Mouse (Mus musculus): ENCODE data around the gene Snx9. TPM values are rescaled to one million over a fixed set of nuclear protein-coding genes. Genes with fewer than 3 reads are reported as not detected.

The Snx9 gene
- polyA plus RNA-seq, 1 experiment from 2014 or later, result 11.9 TPM

- no peak overlapping the region for H3K9ac ChIP-seq
- 0 out of 2 replicates have a peak, but pooled peaks cover 3% of the 10 kb centered on the region for H3K4me1 ChIP-seq (replicated peaks)
- no peak overlapping the region for H3K27ac ChIP-seq (replicated peaks)
- ATAC-seq (ENCODE audit: insufficient read depth), result no peak
- no peaks in the 10 kb centered on the region for H3K27me3 ChIP-seq
- no peaks in the 10 kb centered on the region for H3K9me3 ChIP-seq (replicated peaks)
- H3K36me3 ChIP-seq (replicated peaks), result no peaks in the 10 kb centered on the region
- no peak overlapping the region for H3K4me3 ChIP-seq (replicated peaks)
- H3K4me2 ChIP-seq, result no peak overlapping the region
- WGBS (ENCODE audit: insufficient replicate concordance), result 33% methylated on average over 8 of the region's 8 CpGs
Measured at GRCm38 (mm10) chr17:5813863-5814640, 27.1 kb upstream of the Snx9 start.

GRCm38 (mm10) chr17:5814641-5814920 lies 26.5 kb upstream of the Snx9 start:
- H3K36me3 ChIP-seq (replicated peaks), result no peaks in the 10 kb centered on the region
- no peaks in the 10 kb centered on the region for H3K9me3 ChIP-seq (replicated peaks)
- H3K27me3 ChIP-seq, result no peaks in the 10 kb centered on the region
- WGBS (ENCODE audit: insufficient replicate concordance), result 9% methylated on average over 1 of the region's 1 CpGs
- no peak overlapping the region for H3K27ac ChIP-seq (replicated peaks)
- H3K4me2 ChIP-seq, result no peak overlapping the region
- no peak overlapping the region for H3K9ac ChIP-seq
- no peak for ATAC-seq (ENCODE audit: insufficient read depth)
- 0 out of 2 replicates have a peak, but pooled peaks cover 3% of the 10 kb centered on the region for H3K4me1 ChIP-seq (replicated peaks)
- no peak overlapping the region for H3K4me3 ChIP-seq (replicated peaks)

- no peaks in the 10 kb centered on the region for H3K36me3 ChIP-seq (replicated peaks)
- H3K27me3 ChIP-seq, result no peaks in the 10 kb centered on the region
- no peak overlapping the region for H3K4me3 ChIP-seq (replicated peaks)
- 0 out of 2 replicates have a peak, but pooled peaks cover 3% of the 10 kb centered on the region for H3K4me1 ChIP-seq (replicated peaks)
- WGBS (ENCODE audit: insufficient replicate concordance), result 65% methylated on average over 2 of the region's 2 CpGs
- H3K4me2 ChIP-seq, result no peak overlapping the region
- no peak overlapping the region for H3K9ac ChIP-seq
- no peak for ATAC-seq (ENCODE audit: insufficient read depth)
- H3K9me3 ChIP-seq (replicated peaks), result no peaks in the 10 kb centered on the region
- H3K27ac ChIP-seq (replicated peaks), result no peak overlapping the region
Measured at GRCm38 (mm10) chr17:5817871-5818270, 23.3 kb upstream of the Snx9 start.

GRCm38 (mm10) chr17:5819105-5819504 lies 22.0 kb upstream of the Snx9 start:
- no peak overlapping the region for H3K27ac ChIP-seq (replicated peaks)
- no peaks in the 10 kb centered on the region for H3K9me3 ChIP-seq (replicated peaks)
- no peak overlapping the region for H3K4me2 ChIP-seq
- no peaks in the 10 kb centered on the region; the same call in 1 of the 2 replicates for H3K4me1 ChIP-seq (replicated peaks)
- no peaks in the 10 kb centered on the region for H3K27me3 ChIP-seq
- ATAC-seq (ENCODE audit: insufficient read depth), result no peak
- no peak overlapping the region for H3K9ac ChIP-seq
- H3K4me3 ChIP-seq (replicated peaks), result no peak overlapping the region
- WGBS (ENCODE audit: insufficient replicate concordance), result 56% methylated on average over 6 of the region's 6 CpGs
- no peaks in the 10 kb centered on the region for H3K36me3 ChIP-seq (replicated peaks)

- WGBS (ENCODE audit: insufficient replicate concordance), result 61% methylated on average over 9 of the region's 9 CpGs
Measured at GRCm38 (mm10) chr17:5819799-5820201, 21.3 kb upstream of the Snx9 start.

GRCm38 (mm10) chr17:5822541-5822940 lies 18.6 kb upstream of the Snx9 start:
- Histone ChIP-seq H3K4me3 (replicated peaks) (no peak overlapping the region), H3K4me1 (replicated peaks) (no peaks in the 10 kb centered on the region; the same call in 1 of the 2 replicates), H3K9ac (no peak overlapping the region), H3K4me2 (no peak overlapping the region), H3K27ac (replicated peaks) (no peak overlapping the region), H3K9me3 (replicated peaks) (no peaks in the 10 kb centered on the region), H3K36me3 (replicated peaks) (no peaks in the 10 kb centered on the region), H3K27me3 (no peaks in the 10 kb centered on the region)
- no peak for ATAC-seq (ENCODE audit: insufficient read depth)
- 54% methylated on average over 2 of the region's 2 CpGs for WGBS (ENCODE audit: insufficient replicate concordance)

More at GRCm38 (mm10) chr17:5819799-5820201, 21.3 kb upstream of the Snx9 start:
- no peak overlapping the region for H3K27ac ChIP-seq (replicated peaks)
- H3K9me3 ChIP-seq (replicated peaks), result no peaks in the 10 kb centered on the region
- no peak for ATAC-seq (ENCODE audit: insufficient read depth)
- no peaks in the 10 kb centered on the region; the same call in 1 of the 2 replicates for H3K4me1 ChIP-seq (replicated peaks)
- no peaks in the 10 kb centered on the region for H3K36me3 ChIP-seq (replicated peaks)
- no peak overlapping the region for H3K4me3 ChIP-seq (replicated peaks)
- no peak overlapping the region for H3K9ac ChIP-seq
- no peak overlapping the region for H3K4me2 ChIP-seq
- no peaks in the 10 kb centered on the region for H3K27me3 ChIP-seq

- Histone ChIP-seq H3K27ac (replicated peaks) (no peak overlapping the region), H3K36me3 (replicated peaks) (no peaks in the 10 kb centered on the region), H3K27me3 (no peaks in the 10 kb centered on the region), H3K4me2 (no peak overlapping the region), H3K9ac (no peak overlapping the region), H3K4me1 (replicated peaks) (peaks cover under 1% of the 10 kb centered on the region), H3K4me3 (replicated peaks) (no peak overlapping the region), H3K9me3 (replicated peaks) (no peaks in the 10 kb centered on the region)
- no peak for ATAC-seq (ENCODE audit: insufficient read depth)
- 65% methylated on average over 11 of the region's 11 CpGs for WGBS (ENCODE audit: insufficient replicate concordance)
Measured at GRCm38 (mm10) chr17:5823032-5823431, 18.1 kb upstream of the Snx9 start.

- Histone ChIP-seq H3K4me3 (replicated peaks) (no peak overlapping the region; the same call in 1 of the 2 replicates), H3K9me3 (replicated peaks) (no peaks in the 10 kb centered on the region), H3K27ac (replicated peaks) (no peak overlapping the region; the same call in 1 of the 2 replicates), H3K27me3 (no peaks in the 10 kb centered on the region), H3K4me2 (peak overlapping the region; percentile 45), H3K36me3 (replicated peaks) (no peaks in the 10 kb centered on the region), H3K4me1 (replicated peaks) (peaks cover 48% of the 10 kb centered on the region), H3K9ac (no peak overlapping the region)
- WGBS (ENCODE audit: insufficient replicate concordance), result 35% methylated on average over 14 of the region's 15 CpGs
- ATAC-seq (ENCODE audit: insufficient read depth), result no peak
Measured at GRCm38 (mm10) chr17:5827836-5828582, 13.1 kb upstream of the Snx9 start.

GRCm38 (mm10) chr17:5828583-5828836 lies 12.6 kb upstream of the Snx9 start:
- Histone ChIP-seq H3K27ac (replicated peaks) (no peak overlapping the region; the same call in 1 of the 2 replicates), H3K4me2 (peak overlapping the region; percentile 45), H3K36me3 (replicated peaks) (no peaks in the 10 kb centered on the region), H3K9ac (no peak overlapping the region), H3K4me3 (replicated peaks) (no peak overlapping the region; the same call in 1 of the 2 replicates), H3K4me1 (replicated peaks) (peaks cover 48% of the 10 kb centered on the region), H3K9me3 (replicated peaks) (no peaks in the 10 kb centered on the region), H3K27me3 (no peaks in the 10 kb centered on the region)
- 4% methylated on average over 3 of the region's 3 CpGs for WGBS (ENCODE audit: insufficient replicate concordance)
- ATAC-seq (ENCODE audit: insufficient read depth), result no peak

- Histone ChIP-seq H3K27ac (replicated peaks) (peak overlapping the region; percentile 72; the same call in 1 of the 2 replicates), H3K27me3 (no peaks in the 10 kb centered on the region), H3K9me3 (replicated peaks) (no peaks in the 10 kb centered on the region), H3K9ac (no peak overlapping the region), H3K4me2 (peak overlapping the region; percentile 45; the same call in 1 of the 2 replicates), H3K36me3 (replicated peaks) (no peaks in the 10 kb centered on the region), H3K4me1 (replicated peaks) (peaks cover 48% of the 10 kb centered on the region), H3K4me3 (replicated peaks) (no peak overlapping the region)
- ATAC-seq (ENCODE audit: insufficient read depth), result no peak
- 9% methylated on average over 3 of the region's 3 CpGs for WGBS (ENCODE audit: insufficient replicate concordance)
Measured at GRCm38 (mm10) chr17:5828944-5829343, 12.2 kb upstream of the Snx9 start.

- peak; percentile 53 for ATAC-seq (ENCODE audit: insufficient read depth)
- Histone ChIP-seq H3K36me3 (replicated peaks) (no peaks in the 10 kb centered on the region), H3K9me3 (replicated peaks) (no peaks in the 10 kb centered on the region), H3K4me2 (peak overlapping the region; percentile 44), H3K27me3 (no peaks in the 10 kb centered on the region), H3K4me1 (replicated peaks) (peaks cover 48% of the 10 kb centered on the region), H3K9ac (no peak overlapping the region), H3K4me3 (replicated peaks) (no peak overlapping the region), H3K27ac (replicated peaks) (peak overlapping the region; percentile 72)
- 10% methylated on average over 3 of the region's 3 CpGs for WGBS (ENCODE audit: insufficient replicate concordance)
Measured at GRCm38 (mm10) chr17:5829930-5830329, 11.2 kb upstream of the Snx9 start.
